Mouse (Mus musculus) ES-E14 (cell line): ENCODE measurements around the gene Ush1c.

Experiments used
- CHD2 ChIP-seq: IDR thresholded peaks from 2 replicates; pipeline ENCODE4 v1.6.1; 2014; ENCODE audit warnings: mild to moderate bottlenecking, low read depth, low read length, inconsistent platforms
- ZC3H11A ChIP-seq: IDR thresholded peaks from 2 replicates; pipeline ENCODE4 v1.6.1; 2012; ENCODE audit warnings: low read depth, mild to moderate bottlenecking, inconsistent platforms, low read length, borderline replicate concordance

- TF ChIP-seq ZC3H11A (no peak), CHD2 (no peak)
Measured at GRCm38 (mm10) chr7:46251841-46252240, 13.5 kb upstream of the Ush1c start.
